Mouse (Mus musculus) kidney, adult 2 months (tissue): Measurements from ENCODE around the gene Coro1c.

Experiments used
- CTCF ChIP-seq: fragments of 200-500 bp; conservative IDR thresholded peaks from 2 replicates; pipeline ENCODE4 v1.5.1; 2011; ENCODE audit warnings: low read depth, mild to moderate bottlenecking, control low read depth, low read length, moderate library complexity, mixed read lengths; ENCODE audit not compliant: insufficient read depth, insufficient read length
- POLR2A ChIP-seq: fragments of 200-500 bp; IDR thresholded peaks from one replicate; pipeline ENCODE4 v1.6.1; 2011; ENCODE audit warnings: low read depth, low read length, control low read depth

- TF ChIP-seq CTCF (no peak), POLR2A (no peak)
Measured at GRCm38 (mm10) chr5:113806414-113806813, 102.1 kb downstream of the Coro1c start.
